Mouse (Mus musculus) small intestine, adult 2 months (tissue): ENCODE measurements around the gene P4htm.

Experiments used
- CTCF ChIP-seq: fragments of 200-500 bp; IDR thresholded peaks from 2 replicates; pipeline ENCODE4 v1.5.1; 2012; ENCODE audit warnings: low read depth, mild to moderate bottlenecking, control low read depth, inconsistent platforms, low read length, moderate library complexity, mixed read lengths; ENCODE audit not compliant: insufficient replicate concordance, insufficient read length; ENCODE audit errors: extremely low read depth
- POLR2A ChIP-seq: fragments of 200-500 bp; IDR thresholded peaks from 2 replicates; pipeline ENCODE4 v1.6.1; 2012; ENCODE audit warnings: low read depth, mild to moderate bottlenecking, control low read depth, inconsistent platforms, low read length, moderate library complexity

DNA sequence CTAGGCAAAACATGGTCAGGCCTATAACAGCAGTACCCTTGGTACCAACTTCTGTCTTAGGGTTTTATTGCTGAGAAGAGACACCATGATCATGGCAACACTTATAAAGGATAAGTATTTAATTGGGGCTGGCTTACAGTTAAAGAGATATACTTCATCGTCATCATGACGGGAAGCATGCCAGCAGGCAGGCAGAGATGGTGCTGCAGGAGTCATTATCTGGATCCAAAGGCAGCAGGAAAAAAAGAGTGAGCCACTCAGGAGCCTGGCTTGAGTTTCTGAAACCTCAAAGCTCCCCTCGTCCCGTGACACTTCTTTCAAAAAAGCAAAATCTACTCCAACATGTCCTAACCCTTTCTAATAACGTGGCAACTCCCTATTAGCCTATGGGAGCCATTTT, 34.9 kb upstream of the P4htm start:
- TF ChIP-seq POLR2A (no peak), CTCF (no peak)
